Mouse (Mus musculus) right cerebral cortex, postnatal 25 days (tissue): ENCODE measurements around the gene Amz2.

Experiments used
- DNase-seq: peaks from one replicate; pipeline ENCODE4 v3.0.0; 2022

Gene Amz2

GRCm38 (mm10) chr11:109425392-109426271, at the start of gene Amz2:
Amz2 (plus strand) TSS chr11:109425946.
- DNase-seq = peak; percentile 96

GRCm38 (mm10) chr11:109376484-109377143, 49.1 kb upstream of the Amz2 start:
- DNase-seq = no peak

- DNase-seq = no peak
Measured at GRCm38 (mm10) chr11:109377477-109377876, 48.3 kb upstream of the Amz2 start.

GRCm38 (mm10) chr11:109378051-109378450, 47.7 kb upstream of the Amz2 start:
- DNase-seq = no peak

- DNase-seq = no peak
Measured at GRCm38 (mm10) chr11:109380662-109381061, 45.1 kb upstream of the Amz2 start.

- DNase-seq = no peak
Measured at GRCm38 (mm10) chr11:109385296-109385695, 40.5 kb upstream of the Amz2 start.

GRCm38 (mm10) chr11:109389046-109389445, 36.7 kb upstream of the Amz2 start:
- DNase-seq = no peak

GRCm38 (mm10) chr11:109391200-109391599, 34.5 kb upstream of the Amz2 start:
- no peak for DNase-seq

- no peak for DNase-seq
Measured at GRCm38 (mm10) chr11:109391760-109392159, 34.0 kb upstream of the Amz2 start.

- no peak for DNase-seq
Measured at GRCm38 (mm10) chr11:109392601-109393000, 33.1 kb upstream of the Amz2 start.

- no peak for DNase-seq
Measured at GRCm38 (mm10) chr11:109394758-109395157, 31.0 kb upstream of the Amz2 start.

GRCm38 (mm10) chr11:109395291-109395690, 30.5 kb upstream of the Amz2 start:
- no peak for DNase-seq

GRCm38 (mm10) chr11:109406431-109406830, 19.3 kb upstream of the Amz2 start:
- no peak for DNase-seq

- no peak for DNase-seq
Measured at GRCm38 (mm10) chr11:109410197-109410980, 15.4 kb upstream of the Amz2 start.

- DNase-seq = no peak
Measured at GRCm38 (mm10) chr11:109413617-109414016, 12.1 kb upstream of the Amz2 start, which contains the start of gene 9930022D16Rik. 9930022D16Rik (plus strand) TSS chr11:109413917.

- DNase-seq = no peak
Measured at GRCm38 (mm10) chr11:109414802-109415201, 10.9 kb upstream of the Amz2 start.

- DNase-seq = no peak
Measured at GRCm38 (mm10) chr11:109416709-109417420, 8.9 kb upstream of the Amz2 start.

- no peak for DNase-seq
Measured at GRCm38 (mm10) chr11:109417472-109418040, 8.2 kb upstream of the Amz2 start.

GRCm38 (mm10) chr11:109419461-109419860, 6.3 kb upstream of the Amz2 start:
- no peak for DNase-seq

- DNase-seq = no peak
Measured at GRCm38 (mm10) chr11:109419961-109420566, 5.7 kb upstream of the Amz2 start.

- no peak for DNase-seq
Measured at GRCm38 (mm10) chr11:109420567-109420962, 5.2 kb upstream of the Amz2 start.

- DNase-seq = no peak
Measured at GRCm38 (mm10) chr11:109421205-109421604, 4.5 kb upstream of the Amz2 start.
